Mouse (Mus musculus): ENCODE results near the gene Gfpt2. TPM values are rescaled to one million over a fixed set of nuclear protein-coding genes. Genes with fewer than 3 reads are reported as not detected.

Gfpt2 gene
- polyA plus RNA-seq, 1 experiment, result 4.4 TPM

DNA sequence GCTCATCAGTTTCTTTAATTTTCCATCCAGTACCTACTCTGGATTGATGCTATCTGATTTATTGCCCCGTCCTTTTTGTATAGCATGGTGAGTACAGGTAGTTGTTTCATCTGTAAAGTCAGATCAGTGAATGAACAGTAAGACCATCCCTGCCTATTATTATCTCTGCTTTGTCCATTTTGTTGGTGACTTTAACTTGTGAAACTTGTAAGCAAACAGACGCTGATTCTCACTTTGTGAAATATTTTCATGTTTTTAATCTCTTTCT lies 53.8 kb downstream of the Gfpt2 start:
- H3K27ac ChIP-seq (ENCODE audit: control insufficient read depth, insufficient read depth, low read length), result no peak overlapping the region
- no peaks in the 10 kb centered on the region for H3K27me3 ChIP-seq (ENCODE audit: control insufficient read depth, insufficient read depth, low read length)
- WGBS, result 66% methylated on average over 2 of the region's 2 CpGs
- peaks cover 19% of the 10 kb centered on the region for H3K4me1 ChIP-seq (replicated peaks; ENCODE audit: control insufficient read depth, insufficient read depth, low read length)
- H3K4me3 ChIP-seq (ENCODE audit: control insufficient read depth, insufficient read depth, low read length), result no peak overlapping the region
- no peaks in the 10 kb centered on the region for H3K36me3 ChIP-seq (ENCODE audit: control insufficient read depth, insufficient read depth, low read length)
- no peak for DNase-seq
- TF ChIP-seq POLR2A (IDR thresholded peaks at IDR 0.05; ENCODE audit: control insufficient read depth, extremely low read depth, insufficient read depth, low read length, poor library complexity), result no peak
- TF ChIP-seq CTCF (IDR thresholded peaks at IDR 0.05; ENCODE audit: borderline replicate concordance, control insufficient read depth, extremely low read depth, insufficient read depth, low read length, poor library complexity), result no peak

GRCm38 (mm10) chr11:49848080-49848815 lies 54.3 kb downstream of the Gfpt2 start:
- TF ChIP-seq CTCF (IDR thresholded peaks at IDR 0.05; ENCODE audit: borderline replicate concordance, control insufficient read depth, extremely low read depth, insufficient read depth, low read length, poor library complexity) (no peak), POLR2A (IDR thresholded peaks at IDR 0.05; ENCODE audit: control insufficient read depth, extremely low read depth, insufficient read depth, low read length, poor library complexity) (no peak)
- WGBS, result 75% methylated on average over 4 of the region's 4 CpGs
- DNase-seq, result no peak
- H3K36me3 ChIP-seq (ENCODE audit: control insufficient read depth, insufficient read depth, low read length), result no peaks in the 10 kb centered on the region
- no peak overlapping the region for H3K4me3 ChIP-seq (ENCODE audit: control insufficient read depth, insufficient read depth, low read length)
- H3K27me3 ChIP-seq (ENCODE audit: control insufficient read depth, insufficient read depth, low read length), result no peaks in the 10 kb centered on the region
- peaks cover 18% of the 10 kb centered on the region for H3K4me1 ChIP-seq (replicated peaks; ENCODE audit: control insufficient read depth, insufficient read depth, low read length)
- no peak overlapping the region for H3K27ac ChIP-seq (ENCODE audit: control insufficient read depth, insufficient read depth, low read length)

DNA sequence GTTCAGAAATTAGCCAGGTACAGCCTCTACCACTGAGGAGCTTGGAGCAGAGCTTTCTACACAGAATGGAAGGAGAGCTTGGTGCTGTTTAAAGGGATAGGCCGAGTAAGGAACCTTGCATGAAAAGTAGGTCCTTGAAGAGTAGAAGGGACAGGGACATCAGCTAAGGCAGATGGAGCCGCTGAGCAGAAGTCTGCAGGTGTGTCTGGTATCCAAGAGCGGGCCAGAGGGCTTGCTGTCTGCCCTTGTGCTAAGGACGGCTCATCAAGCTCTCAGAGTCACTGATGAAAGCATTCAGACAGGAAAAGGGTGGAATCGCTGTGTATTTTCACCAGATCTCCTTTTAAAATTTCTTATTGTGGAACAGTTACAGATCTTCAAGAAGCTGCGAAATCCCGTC lies 56.4 kb downstream of the Gfpt2 start:
- peaks cover 19% of the 10 kb centered on the region for H3K4me1 ChIP-seq (replicated peaks; ENCODE audit: control insufficient read depth, insufficient read depth, low read length)
- TF ChIP-seq POLR2A (IDR thresholded peaks at IDR 0.05; ENCODE audit: control insufficient read depth, extremely low read depth, insufficient read depth, low read length, poor library complexity), result no peak
- no peak overlapping the region for H3K27ac ChIP-seq (ENCODE audit: control insufficient read depth, insufficient read depth, low read length)
- 95% methylated on average over 7 of the region's 7 CpGs for WGBS
- no peaks in the 10 kb centered on the region for H3K27me3 ChIP-seq (ENCODE audit: control insufficient read depth, insufficient read depth, low read length)
- peaks cover 12% of the 10 kb centered on the region; the same call in 1 of the 2 replicates for H3K36me3 ChIP-seq (ENCODE audit: control insufficient read depth, insufficient read depth, low read length)
- no peak for DNase-seq
- H3K4me3 ChIP-seq (ENCODE audit: control insufficient read depth, insufficient read depth, low read length), result no peak overlapping the region

DNA sequence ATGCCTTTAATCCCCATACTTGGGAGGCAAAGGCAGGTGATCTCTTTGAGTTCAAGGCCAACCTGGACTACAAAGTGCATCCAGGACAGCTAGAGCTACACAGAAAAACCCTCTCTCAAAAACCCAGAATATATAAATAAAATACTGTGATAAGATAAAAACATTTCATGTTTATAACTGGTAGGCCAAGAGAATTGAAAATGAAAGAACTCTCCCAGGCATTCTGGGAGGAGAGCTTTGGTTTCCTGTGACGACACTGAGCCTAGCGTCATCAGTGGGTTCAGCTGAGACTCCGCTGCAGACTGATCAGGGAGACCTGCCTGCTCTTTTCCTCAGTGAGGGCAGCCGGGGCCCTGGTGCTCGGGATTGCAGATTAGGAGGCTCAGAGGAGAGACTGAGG lies 61.2 kb downstream of the Gfpt2 start:
- peaks cover 18% of the 10 kb centered on the region; the same call in 1 of the 2 replicates for H3K36me3 ChIP-seq (ENCODE audit: control insufficient read depth, insufficient read depth, low read length)
- WGBS, result 36% methylated on average over 5 of the region's 5 CpGs
- no peaks in the 10 kb centered on the region for H3K27me3 ChIP-seq (ENCODE audit: control insufficient read depth, insufficient read depth, low read length)
- H3K4me3 ChIP-seq (ENCODE audit: control insufficient read depth, insufficient read depth, low read length), result no peak overlapping the region
- H3K4me1 ChIP-seq (replicated peaks; ENCODE audit: control insufficient read depth, insufficient read depth, low read length), result peaks cover 2% of the 10 kb centered on the region; the same call in 1 of the 2 replicates
- DNase-seq, result no peak
- H3K27ac ChIP-seq (ENCODE audit: control insufficient read depth, insufficient read depth, low read length), result peak overlapping the region; percentile 61
- no peak for TF ChIP-seq POLR2A (IDR thresholded peaks at IDR 0.05; ENCODE audit: control insufficient read depth, extremely low read depth, insufficient read depth, low read length, poor library complexity)
- TF ChIP-seq CTCF (IDR thresholded peaks at IDR 0.05; ENCODE audit: borderline replicate concordance, control insufficient read depth, extremely low read depth, insufficient read depth, low read length, poor library complexity), result no peak

DNA sequence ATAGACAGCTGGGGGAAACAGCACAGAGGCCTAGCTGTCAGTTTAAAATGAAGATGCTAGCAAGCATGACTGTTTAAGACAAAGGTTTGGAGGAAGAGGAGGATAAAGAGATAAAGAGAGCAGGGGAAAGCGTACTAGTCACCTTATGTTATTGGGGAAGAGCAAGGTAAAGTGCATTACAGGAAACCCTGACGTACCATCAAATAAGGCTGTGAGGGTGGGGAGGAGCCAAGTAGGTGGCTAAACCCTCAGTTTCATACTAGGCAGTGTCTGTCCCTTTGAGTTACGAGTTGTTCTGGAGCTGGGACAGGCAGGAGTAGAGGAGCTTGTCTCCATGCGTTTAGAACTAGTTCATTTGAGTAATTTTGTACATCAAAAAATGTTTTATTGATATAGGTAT lies 67.2 kb downstream of the Gfpt2 start:
- peaks cover 8% of the 10 kb centered on the region; the same call in 1 of the 2 replicates for H3K36me3 ChIP-seq (ENCODE audit: control insufficient read depth, insufficient read depth, low read length)
- WGBS, result 93% methylated on average over 4 of the region's 4 CpGs
- H3K4me1 ChIP-seq (replicated peaks; ENCODE audit: control insufficient read depth, insufficient read depth, low read length), result no peaks in the 10 kb centered on the region

GRCm38 (mm10) chr11:49863926-49864325 lies 69.9 kb downstream of the Gfpt2 start:
- H3K27ac ChIP-seq (ENCODE audit: control insufficient read depth, insufficient read depth, low read length), result no peak overlapping the region
- H3K4me3 ChIP-seq (ENCODE audit: control insufficient read depth, insufficient read depth, low read length), result no peak overlapping the region
- peaks cover 20% of the 10 kb centered on the region; the same call in 1 of the 2 replicates for H3K36me3 ChIP-seq (ENCODE audit: control insufficient read depth, insufficient read depth, low read length)
- no peaks in the 10 kb centered on the region for H3K4me1 ChIP-seq (replicated peaks; ENCODE audit: control insufficient read depth, insufficient read depth, low read length)
- H3K27me3 ChIP-seq (ENCODE audit: control insufficient read depth, insufficient read depth, low read length), result no peaks in the 10 kb centered on the region
- DNase-seq, result no peak
- TF ChIP-seq CTCF (IDR thresholded peaks at IDR 0.05; ENCODE audit: borderline replicate concordance, control insufficient read depth, extremely low read depth, insufficient read depth, low read length, poor library complexity), result no peak

More for the DNA sequence above, 67.2 kb downstream of the Gfpt2 start:
- no peak overlapping the region for H3K27ac ChIP-seq (ENCODE audit: control insufficient read depth, insufficient read depth, low read length)
- H3K4me3 ChIP-seq (ENCODE audit: control insufficient read depth, insufficient read depth, low read length), result no peak overlapping the region
- H3K27me3 ChIP-seq (ENCODE audit: control insufficient read depth, insufficient read depth, low read length), result no peaks in the 10 kb centered on the region
- no peak for DNase-seq
- TF ChIP-seq POLR2A (IDR thresholded peaks at IDR 0.05; ENCODE audit: control insufficient read depth, extremely low read depth, insufficient read depth, low read length, poor library complexity), result no peak
- no peak for TF ChIP-seq CTCF (IDR thresholded peaks at IDR 0.05; ENCODE audit: borderline replicate concordance, control insufficient read depth, extremely low read depth, insufficient read depth, low read length, poor library complexity)

DNA sequence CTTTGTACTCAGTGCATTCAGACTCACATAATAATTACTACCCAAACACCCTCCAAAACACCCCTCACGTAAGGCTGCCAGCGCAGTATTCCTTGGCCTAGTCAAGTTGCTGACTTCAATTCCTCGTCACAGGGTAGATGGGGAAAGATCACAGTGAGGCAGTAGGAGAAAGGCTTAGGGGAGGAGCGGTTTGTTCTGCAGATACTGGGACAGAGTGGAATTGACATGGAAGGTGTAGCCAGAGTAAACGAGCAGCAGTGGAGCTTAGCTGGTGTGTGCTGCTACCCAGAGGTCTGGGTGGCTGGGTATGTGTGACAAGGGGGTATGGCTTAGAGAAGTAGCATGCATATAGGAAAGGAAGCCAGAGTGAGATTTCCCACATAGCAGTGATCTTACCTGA lies 73.3 kb downstream of the Gfpt2 start:
- H3K36me3 ChIP-seq (ENCODE audit: control insufficient read depth, insufficient read depth, low read length), result peaks cover 40% of the 10 kb centered on the region
- no peaks in the 10 kb centered on the region for H3K4me1 ChIP-seq (replicated peaks; ENCODE audit: control insufficient read depth, insufficient read depth, low read length)
- H3K27me3 ChIP-seq (ENCODE audit: control insufficient read depth, insufficient read depth, low read length), result no peaks in the 10 kb centered on the region
- no peak for TF ChIP-seq CTCF (IDR thresholded peaks at IDR 0.05; ENCODE audit: borderline replicate concordance, control insufficient read depth, extremely low read depth, insufficient read depth, low read length, poor library complexity)
- no peak for TF ChIP-seq POLR2A (IDR thresholded peaks at IDR 0.05; ENCODE audit: control insufficient read depth, extremely low read depth, insufficient read depth, low read length, poor library complexity)
- WGBS, result over 99% methylated on average over 5 of the region's 5 CpGs
- no peak overlapping the region for H3K4me3 ChIP-seq (ENCODE audit: control insufficient read depth, insufficient read depth, low read length)
- no peak overlapping the region for H3K27ac ChIP-seq (ENCODE audit: control insufficient read depth, insufficient read depth, low read length)
- no peak for DNase-seq
